Mouse (Mus musculus): ENCODE data around the gene Sap25. TPM values are rescaled to one million over a fixed set of nuclear protein-coding genes. Genes with fewer than 3 reads are reported as not detected.

Gene Sap25
- polyA plus RNA-seq, 1 experiment from 2014 or later = 6.5 TPM

DNA sequence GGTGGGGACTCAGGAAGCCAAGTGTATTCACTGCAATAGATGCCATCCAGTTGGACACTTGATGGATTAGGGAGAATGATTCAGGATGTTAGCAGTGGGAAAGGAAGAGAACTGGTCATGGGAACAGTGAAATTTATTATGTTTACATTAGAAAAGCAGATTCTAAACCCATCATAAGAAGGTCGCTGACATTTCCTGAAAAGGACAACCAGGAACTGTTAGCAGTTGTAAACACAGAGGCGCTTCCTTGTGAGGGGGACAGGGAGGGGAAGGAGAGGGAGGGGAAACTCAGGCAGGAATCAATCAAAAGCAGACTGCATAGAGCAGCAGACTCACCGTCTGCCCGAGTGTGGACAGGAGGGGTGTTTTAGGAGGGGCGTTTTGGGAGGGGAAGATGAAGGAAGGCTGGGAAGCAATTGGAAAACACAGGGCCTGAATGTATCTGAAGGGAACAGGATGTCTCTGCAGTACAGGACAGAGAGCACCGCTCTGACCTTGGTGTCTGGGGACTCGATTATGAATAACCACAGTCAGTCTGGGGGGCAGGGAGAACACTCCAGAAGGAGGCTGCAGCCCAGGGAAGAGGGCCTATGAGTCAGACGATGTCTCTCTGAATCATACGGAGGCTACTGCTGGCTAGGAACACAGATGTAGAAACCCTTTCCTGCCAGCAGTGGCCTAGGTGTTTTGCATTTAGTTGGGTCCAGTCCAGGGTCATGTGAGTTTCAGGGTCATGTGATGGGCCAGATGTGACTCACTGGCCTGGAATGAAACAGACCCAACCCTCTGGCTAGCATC lies 30.5 kb downstream of the Sap25 start:
- WGBS (ENCODE audit: insufficient replicate concordance) = 30% methylated on average over 9 of the region's 9 CpGs
- H3K4me1 ChIP-seq = peaks cover 63% of the 10 kb centered on the region
- no peaks in the 10 kb centered on the region for H3K9me3 ChIP-seq (replicated peaks)
- H3K27me3 ChIP-seq (replicated peaks) = no peaks in the 10 kb centered on the region
- H3K4me3 ChIP-seq = no peak overlapping the region
- H3K36me3 ChIP-seq = peaks cover 74% of the 10 kb centered on the region
- H3K27ac ChIP-seq = peak overlapping the region; percentile 83
- H3K4me2 ChIP-seq = peak overlapping the region; percentile 48
- 0 out of 2 replicates have a peak overlapping the region, but pooled peaks have one; percentile 51 for H3K9ac ChIP-seq
- peak; percentile 41; the same call in 1 of the 2 replicates for ATAC-seq

DNA sequence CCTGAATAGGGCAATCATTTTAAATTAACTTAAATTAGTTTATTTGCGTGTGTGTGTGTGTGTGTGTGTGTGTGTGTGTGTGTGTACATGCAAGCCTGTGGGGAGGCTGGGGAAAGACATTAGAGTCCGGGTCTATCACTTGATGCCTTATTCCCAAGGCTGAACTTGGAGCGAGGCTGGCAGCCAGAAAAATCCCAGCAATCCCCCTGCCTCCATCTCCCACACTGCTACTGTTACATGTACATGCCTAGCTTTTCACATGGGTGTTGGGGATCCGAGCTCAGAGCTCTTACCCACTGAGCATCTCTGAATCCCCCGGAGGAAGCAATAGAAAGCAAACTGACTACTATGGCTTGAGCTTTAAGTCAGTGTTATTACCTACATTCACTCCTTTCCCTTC lies 31.2 kb downstream of the Sap25 start:
- H3K4me3 ChIP-seq = no peak overlapping the region
- H3K27me3 ChIP-seq (replicated peaks) = no peaks in the 10 kb centered on the region
- peaks cover 73% of the 10 kb centered on the region for H3K36me3 ChIP-seq
- H3K27ac ChIP-seq = peak overlapping the region; percentile 83
- peak overlapping the region; percentile 48 for H3K4me2 ChIP-seq
- no peaks in the 10 kb centered on the region for H3K9me3 ChIP-seq (replicated peaks)
- ATAC-seq = no peak
- 73% methylated on average over 5 of the region's 5 CpGs for WGBS (ENCODE audit: insufficient replicate concordance)
- H3K9ac ChIP-seq = peak overlapping the region; percentile 51; the same call in 1 of the 2 replicates
- H3K4me1 ChIP-seq = peaks cover 65% of the 10 kb centered on the region

DNA sequence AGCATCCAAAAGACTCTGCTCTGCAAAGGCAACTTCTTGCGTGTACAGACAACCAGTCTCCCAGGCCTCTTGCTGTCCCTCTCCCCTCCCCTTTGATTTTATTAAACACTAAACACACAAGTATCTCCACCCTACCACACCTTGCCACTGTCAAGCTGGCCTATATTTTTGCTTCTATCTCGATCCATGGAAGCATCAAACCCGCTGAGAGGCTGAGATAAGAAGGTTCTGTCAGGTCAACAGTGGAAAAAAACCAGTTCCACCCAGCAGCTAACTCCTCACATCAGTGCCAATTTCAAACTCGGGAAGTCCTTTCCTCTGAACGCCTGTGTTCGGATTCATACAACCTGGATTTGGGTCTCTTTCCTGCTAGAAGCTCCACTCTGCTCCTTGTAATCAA lies 31.9 kb downstream of the Sap25 start:
- Histone ChIP-seq H3K9me3 (replicated peaks) (no peaks in the 10 kb centered on the region), H3K27me3 (replicated peaks) (no peaks in the 10 kb centered on the region), H3K4me3 (peak overlapping the region; percentile 12; the same call in 1 of the 2 replicates), H3K4me1 (peaks cover 72% of the 10 kb centered on the region), H3K9ac (peak overlapping the region; percentile 51), H3K27ac (peak overlapping the region; percentile 83), H3K4me2 (peak overlapping the region; percentile 48), H3K36me3 (peaks cover 73% of the 10 kb centered on the region)
- ATAC-seq = peak; percentile 85
- 43% methylated on average over 6 of the region's 6 CpGs for WGBS (ENCODE audit: insufficient replicate concordance)

DNA sequence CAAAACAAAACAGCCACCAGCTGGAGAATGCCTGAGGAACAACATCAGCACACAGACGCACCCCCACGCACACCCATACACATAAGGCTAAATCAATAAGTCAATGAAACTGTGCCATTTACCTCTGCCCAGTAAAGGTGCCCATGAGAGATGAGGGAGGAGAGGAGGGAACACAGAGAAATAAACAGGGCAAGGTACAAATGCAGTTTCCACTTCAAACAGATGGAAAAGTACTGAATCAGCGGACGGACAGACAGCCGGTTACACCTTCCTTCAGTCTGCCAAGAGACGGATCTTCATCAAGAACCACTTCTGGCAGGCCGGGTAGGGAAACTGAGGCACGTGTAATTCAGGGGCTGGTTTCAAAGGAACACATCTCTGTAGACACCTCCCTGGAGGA lies 33.7 kb downstream of the Sap25 start:
- Histone ChIP-seq H3K9me3 (replicated peaks) (no peaks in the 10 kb centered on the region), H3K4me2 (no peak overlapping the region), H3K9ac (no peak overlapping the region), H3K27ac (peak overlapping the region; percentile 10; the same call in 1 of the 2 replicates), H3K4me1 (peaks cover 83% of the 10 kb centered on the region), H3K36me3 (peaks cover 81% of the 10 kb centered on the region), H3K27me3 (replicated peaks) (no peaks in the 10 kb centered on the region), H3K4me3 (no peak overlapping the region)
- 85% methylated on average over 8 of the region's 8 CpGs for WGBS (ENCODE audit: insufficient replicate concordance)
- ATAC-seq = no peak

DNA sequence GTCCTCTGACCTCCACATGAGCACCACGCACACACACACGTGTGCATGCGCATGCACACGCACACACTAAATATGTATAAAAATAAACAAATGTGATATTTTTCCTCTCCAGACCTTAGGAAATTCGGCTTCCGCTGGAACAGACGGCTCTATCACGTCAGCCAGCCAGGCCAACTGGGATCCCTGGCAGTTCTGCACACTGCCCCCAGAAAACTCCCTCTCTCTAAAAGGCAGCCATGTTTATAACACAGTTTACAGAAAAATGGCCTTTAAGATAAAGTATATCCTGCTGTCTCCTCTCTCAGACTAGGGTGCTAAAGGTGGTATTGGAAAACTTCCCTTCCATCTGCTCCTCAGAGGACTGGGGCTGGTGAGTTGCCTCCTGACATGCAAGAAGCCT lies 36.7 kb downstream of the Sap25 start:
- Histone ChIP-seq H3K4me1 (peaks cover 83% of the 10 kb centered on the region), H3K27ac (peak overlapping the region; percentile 36), H3K4me3 (no peak overlapping the region), H3K36me3 (peaks cover 80% of the 10 kb centered on the region), H3K9me3 (replicated peaks) (no peaks in the 10 kb centered on the region), H3K4me2 (no peak overlapping the region), H3K9ac (no peak overlapping the region), H3K27me3 (replicated peaks) (no peaks in the 10 kb centered on the region)
- WGBS (ENCODE audit: insufficient replicate concordance) = 93% methylated on average over 8 of the region's 8 CpGs
- ATAC-seq = no peak

DNA sequence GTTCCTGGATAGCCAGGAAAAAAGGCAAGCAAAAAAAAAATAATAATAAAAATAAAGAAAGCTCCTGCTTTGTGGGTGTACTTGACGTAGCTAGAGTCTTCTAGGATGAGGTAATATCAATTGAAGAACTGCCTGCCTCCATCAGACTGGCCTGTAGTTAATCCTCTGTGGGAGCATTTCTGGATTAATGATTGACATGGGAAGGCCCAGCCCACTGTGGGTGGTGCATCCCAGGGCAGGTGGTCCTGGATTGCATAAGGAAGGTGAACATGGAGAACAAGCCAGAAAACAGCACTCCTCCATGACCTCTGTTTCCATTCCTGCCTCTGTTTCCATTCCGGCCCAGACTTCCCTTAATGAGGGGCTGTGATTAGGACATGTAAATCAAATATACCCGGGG lies 37.6 kb downstream of the Sap25 start:
- peaks cover 80% of the 10 kb centered on the region for H3K36me3 ChIP-seq
- H3K9ac ChIP-seq = no peak overlapping the region
- H3K4me2 ChIP-seq = no peak overlapping the region
- no peaks in the 10 kb centered on the region for H3K27me3 ChIP-seq (replicated peaks)
- H3K4me3 ChIP-seq = no peak overlapping the region
- H3K4me1 ChIP-seq = peaks cover 80% of the 10 kb centered on the region
- no peak for ATAC-seq
- WGBS (ENCODE audit: insufficient replicate concordance) = 80% methylated on average over 3 of the region's 3 CpGs
- no peak overlapping the region for H3K27ac ChIP-seq
- no peaks in the 10 kb centered on the region for H3K9me3 ChIP-seq (replicated peaks)

DNA sequence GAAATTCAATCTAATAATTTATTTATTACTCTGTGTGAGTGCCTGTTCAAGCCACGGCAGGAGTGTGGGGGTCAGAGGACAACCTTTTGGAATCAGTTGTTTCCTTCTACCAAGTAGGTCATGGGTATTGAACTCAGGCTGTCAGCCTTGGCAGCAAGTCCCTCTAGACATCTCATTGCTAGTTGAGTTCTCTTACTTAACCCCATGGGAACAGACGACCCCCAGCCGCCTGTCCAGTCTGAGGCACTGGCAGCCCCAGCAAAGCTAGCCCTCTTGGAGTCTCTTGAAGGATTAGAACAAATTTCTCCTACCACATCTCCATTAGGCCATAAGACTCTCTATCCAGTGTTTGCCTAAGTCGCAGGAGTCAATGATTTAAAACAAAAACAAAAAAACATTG lies 38.6 kb downstream of the Sap25 start:
- Histone ChIP-seq H3K4me1 (peaks cover 70% of the 10 kb centered on the region), H3K27ac (peak overlapping the region; percentile 58), H3K9me3 (replicated peaks) (no peaks in the 10 kb centered on the region), H3K4me3 (no peak overlapping the region), H3K9ac (no peak overlapping the region), H3K36me3 (peaks cover 71% of the 10 kb centered on the region), H3K4me2 (no peak overlapping the region), H3K27me3 (replicated peaks) (no peaks in the 10 kb centered on the region)
- ATAC-seq = no peak
- 94% methylated on average over 4 of the region's 4 CpGs for WGBS (ENCODE audit: insufficient replicate concordance)

DNA sequence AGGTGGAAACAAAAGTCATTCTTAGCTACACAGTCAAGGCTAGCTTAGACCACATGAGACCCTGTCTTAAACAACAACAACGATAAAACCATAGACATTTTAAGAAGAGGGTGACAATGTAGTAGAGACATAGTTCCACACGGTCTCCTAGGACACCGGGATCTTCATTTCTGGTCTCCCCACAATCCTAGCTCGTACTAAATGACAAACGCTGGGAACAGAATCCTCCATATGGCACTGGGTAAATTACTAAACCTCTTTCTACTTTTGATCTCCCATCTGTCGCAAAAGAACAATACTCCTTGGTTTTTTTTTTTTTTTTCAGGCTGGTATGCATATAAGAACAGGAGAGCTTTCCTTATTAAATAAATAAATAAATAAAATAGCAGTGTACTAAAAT lies 41.4 kb downstream of the Sap25 start:
- Histone ChIP-seq H3K4me2 (peak overlapping the region; percentile 90), H3K27ac (peak overlapping the region; percentile 49; the same call in 1 of the 2 replicates), H3K4me1 (peaks cover 77% of the 10 kb centered on the region), H3K36me3 (peaks cover 48% of the 10 kb centered on the region), H3K9me3 (replicated peaks) (no peaks in the 10 kb centered on the region), H3K4me3 (peak overlapping the region; percentile 90), H3K9ac (peak overlapping the region; percentile 92), H3K27me3 (replicated peaks) (no peaks in the 10 kb centered on the region)
- 91% methylated on average over 6 of the region's 6 CpGs for WGBS (ENCODE audit: insufficient replicate concordance)
- no peak for ATAC-seq

DNA sequence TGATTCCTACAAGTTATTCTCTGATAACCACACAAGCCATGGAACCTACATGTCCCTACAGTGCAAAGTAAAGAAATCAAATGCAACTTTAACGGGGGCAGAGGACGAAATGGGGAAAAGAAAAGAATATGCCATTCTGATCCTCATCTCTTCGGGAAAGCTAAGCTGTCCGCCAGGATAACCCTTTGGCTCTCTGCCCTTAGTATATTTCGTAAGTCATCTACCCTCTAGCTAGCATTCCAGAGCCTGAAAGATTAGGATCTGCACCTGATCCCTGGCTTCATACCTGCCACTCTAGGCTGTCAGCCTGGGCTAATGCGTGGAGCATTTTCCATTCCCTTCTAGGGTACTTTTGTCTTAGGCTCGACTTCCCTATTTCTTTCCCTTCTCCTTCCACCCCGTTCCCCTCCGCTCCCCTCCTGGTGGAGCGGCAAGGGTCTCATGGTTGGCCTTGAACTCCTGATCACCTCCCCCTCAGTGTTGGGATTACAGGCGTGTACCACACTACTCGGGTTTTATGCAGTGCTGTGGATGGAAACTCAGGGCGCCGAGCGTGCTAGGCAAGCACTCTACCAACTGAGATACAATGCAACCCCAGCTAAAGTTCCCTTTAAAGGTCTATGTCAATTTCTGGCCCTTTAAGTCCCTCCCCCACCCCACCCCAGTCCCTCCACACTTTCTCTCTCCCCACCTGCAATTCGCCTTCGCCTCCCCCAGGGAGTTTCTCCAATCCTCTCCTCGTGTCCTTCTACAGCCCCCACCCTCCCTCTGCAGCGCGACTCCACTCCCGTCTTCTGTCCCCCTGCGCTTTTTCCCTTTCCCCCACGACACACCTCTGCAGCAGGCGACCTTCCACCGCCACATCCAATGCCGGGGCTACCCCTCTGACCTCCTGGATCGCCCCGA lies 42.5 kb downstream of the Sap25 start:
- Histone ChIP-seq H3K4me2 (peak overlapping the region; percentile 90), H3K27ac (peak overlapping the region; percentile 81), H3K9ac (peak overlapping the region; percentile 92), H3K27me3 (replicated peaks) (no peaks in the 10 kb centered on the region), H3K4me3 (peak overlapping the region; percentile 90), H3K9me3 (replicated peaks) (no peaks in the 10 kb centered on the region), H3K4me1 (peaks cover 79% of the 10 kb centered on the region), H3K36me3 (peaks cover 37% of the 10 kb centered on the region)
- no peak for ATAC-seq
- WGBS (ENCODE audit: insufficient replicate concordance) = 7% methylated on average over 28 of the region's 28 CpGs

DNA sequence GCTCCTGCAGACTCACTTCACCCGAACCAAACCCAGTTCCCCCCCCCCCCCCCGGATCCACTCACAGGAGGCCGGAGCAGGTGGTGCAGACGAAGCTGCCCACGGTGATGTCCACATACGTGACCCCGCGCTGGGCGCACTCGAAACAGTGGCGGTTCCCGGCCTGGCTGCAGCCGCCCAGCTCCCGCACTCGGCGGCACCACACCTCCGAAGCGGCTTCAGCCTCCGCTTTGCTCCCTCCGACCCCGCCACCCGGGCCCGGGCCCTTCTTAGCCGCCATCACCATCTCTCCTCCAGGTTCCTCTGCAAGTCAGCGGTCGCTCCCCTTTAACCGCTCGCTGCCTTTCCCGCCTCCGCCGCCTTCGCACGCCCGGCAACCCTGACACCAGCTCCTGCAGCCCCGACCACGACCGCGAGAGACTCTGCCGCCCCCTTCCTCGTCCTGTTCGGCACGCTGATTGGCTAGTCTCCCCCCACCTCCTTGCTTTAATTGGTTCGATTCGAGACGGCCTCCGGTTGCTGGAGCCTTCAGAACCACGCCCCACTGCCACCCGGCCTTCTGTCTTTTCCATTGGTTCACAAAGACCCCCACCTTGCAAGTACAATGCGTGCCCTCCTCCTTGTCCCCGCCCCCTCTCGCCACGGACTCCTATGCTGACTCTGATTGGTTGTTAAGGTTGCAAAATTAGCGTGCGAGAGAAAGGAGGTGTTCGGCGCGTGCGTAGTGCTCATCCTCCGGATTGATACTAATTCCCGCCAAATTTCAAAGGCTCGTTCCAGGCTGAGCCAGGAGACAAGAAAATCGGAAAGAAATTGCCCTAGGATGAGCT lies 43.4 kb downstream of the Sap25 start, which contains the start of gene Agfg2:
TSS of gene Agfg2 (minus strand) at position 433 of the 830 bp plus-strand sequence.
- Histone ChIP-seq H3K4me1 (peaks cover 73% of the 10 kb centered on the region), H3K27me3 (replicated peaks) (no peaks in the 10 kb centered on the region), H3K36me3 (peaks cover 29% of the 10 kb centered on the region), H3K4me3 (peak within 1 kb of the TSS; percentile 90), H3K9ac (peak within 1 kb of the TSS; percentile 92), H3K27ac (peak within 1 kb of the TSS; percentile 98), H3K9me3 (replicated peaks) (no peaks in the 10 kb centered on the region), H3K4me2 (peak within 1 kb of the TSS; percentile 90)
- WGBS (ENCODE audit: insufficient replicate concordance) = under 1% methylated on average over 62 of the region's 62 CpGs
- ATAC-seq = peak; percentile 89

DNA sequence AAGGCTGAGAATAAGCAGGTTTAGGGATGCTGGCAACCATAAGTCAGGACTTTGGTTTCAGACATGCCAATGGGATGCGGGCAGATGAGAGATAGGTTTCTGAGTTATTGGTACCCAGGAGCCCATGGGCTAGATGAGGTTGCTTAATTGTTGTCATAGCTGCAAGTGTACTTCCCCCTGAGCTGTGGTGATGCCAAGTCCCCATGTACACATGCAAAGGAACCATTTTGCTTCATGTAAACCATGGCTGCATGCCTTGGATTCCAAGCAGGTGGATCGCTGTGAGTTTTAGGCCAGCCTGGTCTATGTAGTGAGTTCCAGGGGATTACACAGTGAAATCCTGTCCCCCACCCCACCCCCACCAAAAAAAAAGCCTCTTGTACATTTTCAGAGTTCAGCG lies 44.5 kb downstream of the Sap25 start:
- Histone ChIP-seq H3K4me2 (peak overlapping the region; percentile 90), H3K9ac (peak overlapping the region; percentile 63), H3K27ac (peak overlapping the region; percentile 98), H3K4me3 (peak overlapping the region; percentile 29), H3K27me3 (replicated peaks) (no peaks in the 10 kb centered on the region), H3K4me1 (peaks cover 72% of the 10 kb centered on the region), H3K9me3 (replicated peaks) (no peaks in the 10 kb centered on the region), H3K36me3 (peaks cover 17% of the 10 kb centered on the region)
- WGBS (ENCODE audit: insufficient replicate concordance) = 38% methylated on average over 3 of the region's 3 CpGs
- ATAC-seq = no peak
